Mouse (Mus musculus) CH12.LX (cell line): ENCODE measurements at regions not wholly inside any gene's neighbourhood (a gene's known extent, or its start where the extent isn't known, plus 50 kb on each side); places are given as distances from the start of the nearest gene placed in this dataset.

Source experiments
- DNase-seq: peaks from one replicate; pipeline ENCODE4 v3.0.0-alpha.2; 2013; ENCODE audit errors: extremely low read depth
- H3K27ac ChIP-seq: 2 replicates; pipeline ENCODE4 v1.5.1; 2012; ENCODE audit warnings: low read depth, mild to moderate bottlenecking, control low read depth, moderate library complexity; ENCODE audit not compliant: insufficient read depth
- H3K27me3 ChIP-seq: replicated peaks from 2 replicates; pipeline ENCODE3; 2012; ENCODE audit warnings: inconsistent platforms
- H3K36me3 ChIP-seq, 2 experiments: replicated peaks in 1 of 2; 2 replicates each; pipeline versions ENCODE3 to v1.6.1; 2012; ENCODE audit warnings: inconsistent platforms in 1 of 2, low read length in 1 of 2, mild to moderate bottlenecking in 1 of 2, mixed read lengths in 1 of 2, moderate library complexity in 1 of 2; ENCODE audit not compliant: control insufficient read depth in 1 of 2, insufficient read depth in 1 of 2
- H3K4me1 ChIP-seq, 2 experiments: 2 replicates each; pipeline ENCODE4 v1.6.1; 2012; ENCODE audit warnings: inconsistent platforms in 1 of 2, moderate library complexity in 1 of 2; ENCODE audit not compliant: insufficient read depth in 2 of 2, control insufficient read depth in 1 of 2
- H3K4me2 ChIP-seq: 2 replicates; pipeline ENCODE4 v1.6.1; 2012; ENCODE audit warnings: low read depth, mild to moderate bottlenecking, control low read depth; ENCODE audit not compliant: poor library complexity, insufficient read depth, severe bottlenecking
- H3K4me3 ChIP-seq, 3 experiments: fragments of 150-350 bp in 1 of 3; sonication (generic) in 1 of 3; replicated peaks in 1 of 3; 2 replicates each; pipeline versions ENCODE3 to v1.5.1; 2011 to 2012; ENCODE audit warnings: low read depth in 2 of 3, low read length in 2 of 3, mild to moderate bottlenecking in 2 of 3, moderate library complexity in 2 of 3, control low read depth in 1 of 3, improper control_type of control experiment in 1 of 3, inconsistent platforms in 1 of 3, mixed read lengths in 1 of 3; ENCODE audit not compliant: poor library complexity in 1 of 3
- H3K79me2 ChIP-seq: replicated peaks from 2 replicates; pipeline ENCODE4 v1.6.1; 2012; ENCODE audit warnings: mild to moderate bottlenecking, moderate library complexity; ENCODE audit not compliant: control insufficient read depth, poor library complexity, insufficient read depth, severe bottlenecking; ENCODE audit errors: extremely low read depth
- H3K9ac ChIP-seq: 2 replicates; pipeline ENCODE4 v1.6.1; 2012; ENCODE audit warnings: low read depth, mild to moderate bottlenecking, control low read depth, moderate library complexity; ENCODE audit not compliant: insufficient read depth
- H3K9me3 ChIP-seq: replicated peaks from 2 replicates; pipeline ENCODE3; 2012; ENCODE audit warnings: low read length, inconsistent platforms, mixed read lengths
- BHLHE40 ChIP-seq: IDR thresholded peaks from 2 replicates; pipeline ENCODE4 v1.6.1; 2011; ENCODE audit warnings: mild to moderate bottlenecking, low read depth, low read length, improper control_type of control experiment
- CHD1 ChIP-seq: IDR thresholded peaks from 2 replicates; pipeline ENCODE4 v1.6.1; 2012; ENCODE audit warnings: low read depth, low read length, improper control_type of control experiment, inconsistent platforms
- ELF1 ChIP-seq: IDR thresholded peaks from 2 replicates; pipeline ENCODE4 v1.6.1; 2014; ENCODE audit warnings: low read depth, mild to moderate bottlenecking, inconsistent platforms, low read length, improper control_type of control experiment
- EP300 ChIP-seq: IDR thresholded peaks from 2 replicates; pipeline ENCODE4 v1.6.1; 2011; ENCODE audit warnings: low read length, improper control_type of control experiment
- GABPA ChIP-seq: IDR thresholded peaks from 2 replicates; pipeline ENCODE4 v1.6.1; 2012; ENCODE audit warnings: low read depth, low read length, improper control_type of control experiment, inconsistent platforms; ENCODE audit not compliant: insufficient replicate concordance
- HCFC1 ChIP-seq: IDR thresholded peaks from 2 replicates; pipeline ENCODE4 v1.6.1; 2012; ENCODE audit warnings: low read depth, mild to moderate bottlenecking, inconsistent platforms, low read length, improper control_type of control experiment
- JUN ChIP-seq: IDR thresholded peaks from 2 replicates; pipeline ENCODE4 v1.6.1; 2011; ENCODE audit warnings: low read depth, mild to moderate bottlenecking, low read length, improper control_type of control experiment, moderate library complexity; ENCODE audit not compliant: insufficient read depth
- JUND ChIP-seq: conservative IDR thresholded peaks from 2 replicates; pipeline ENCODE4 v1.6.1; 2011; ENCODE audit warnings: low read depth, low read length, improper control_type of control experiment
- MAFK ChIP-seq: IDR thresholded peaks from 2 replicates; pipeline ENCODE4 v1.6.1; 2011; ENCODE audit warnings: low read length, improper control_type of control experiment; ENCODE audit not compliant: insufficient replicate concordance
- MEF2A ChIP-seq: IDR thresholded peaks from 2 replicates; pipeline ENCODE4 v1.6.1; 2014; ENCODE audit warnings: low read depth, mild to moderate bottlenecking, inconsistent platforms, low read length, improper control_type of control experiment, borderline replicate concordance
- MXI1 ChIP-seq: IDR thresholded peaks from 2 replicates; pipeline ENCODE4 v1.6.1; 2011; ENCODE audit warnings: mild to moderate bottlenecking, low read depth, low read length, improper control_type of control experiment
- NELFE ChIP-seq: IDR thresholded peaks from 2 replicates; pipeline ENCODE4 v1.6.1; 2011; ENCODE audit warnings: low read depth, low read length, improper control_type of control experiment
- NRF1 ChIP-seq: IDR thresholded peaks from 2 replicates; pipeline ENCODE4 v1.6.1; 2014; ENCODE audit warnings: low read depth, mild to moderate bottlenecking, inconsistent platforms, low read length, improper control_type of control experiment, moderate library complexity
- PAX5 ChIP-seq: IDR thresholded peaks from 2 replicates; pipeline ENCODE4 v1.6.1; 2012; ENCODE audit warnings: low read length, inconsistent platforms, mixed read lengths
- POLR2AphosphoS2 ChIP-seq: IDR thresholded peaks from 2 replicates; pipeline ENCODE4 v1.6.1; 2011; ENCODE audit warnings: low read depth, low read length, improper control_type of control experiment
- RCOR1 ChIP-seq: conservative IDR thresholded peaks from 2 replicates; pipeline ENCODE4 v1.6.1; 2012; ENCODE audit warnings: low read depth, mild to moderate bottlenecking, inconsistent platforms, low read length, improper control_type of control experiment
- TCF12 ChIP-seq: IDR thresholded peaks from 2 replicates; pipeline ENCODE4 v1.6.1; 2014; ENCODE audit warnings: low read depth, mild to moderate bottlenecking, inconsistent platforms, low read length, improper control_type of control experiment
- UBTF ChIP-seq: IDR thresholded peaks from 2 replicates; pipeline ENCODE4 v1.6.1; 2012; ENCODE audit warnings: low read depth, mild to moderate bottlenecking, inconsistent platforms, low read length, improper control_type of control experiment, moderate library complexity
- USF1 ChIP-seq: IDR thresholded peaks from 2 replicates; pipeline ENCODE4 v1.6.1; 2014; ENCODE audit warnings: low read depth, mild to moderate bottlenecking, inconsistent platforms, low read length, improper control_type of control experiment
- USF2 ChIP-seq: conservative IDR thresholded peaks from 2 replicates; pipeline ENCODE4 v1.6.1; 2011; ENCODE audit warnings: low read depth, low read length, improper control_type of control experiment
- ZKSCAN1 ChIP-seq: IDR thresholded peaks from 2 replicates; pipeline ENCODE4 v1.6.1; 2012; ENCODE audit warnings: low read depth, inconsistent platforms, low read length, improper control_type of control experiment, borderline replicate concordance
- ZMIZ1 ChIP-seq: IDR thresholded peaks from 2 replicates; pipeline ENCODE4 v1.6.1; 2012; ENCODE audit warnings: low read depth, mild to moderate bottlenecking, inconsistent platforms, low read length, improper control_type of control experiment
- dilution Hi-C: fragments of 300-500 bp; cut with MboI; formaldehyde crosslinking; loops from 2 replicates; pipeline ENCODE4 v1.14.3; 2020; ENCODE audit warnings: low sequenced_read_pairs; ENCODE audit not compliant: extremely low pct_unique_long_range_greater_than_20kb, extremely low pct_ligation_motif_present
- in situ Hi-C: fragments of 300-500 bp; cut with MboI; formaldehyde crosslinking; loops from 3 replicates; pipeline ENCODE4 v1.14.3; 2019; ENCODE audit warnings: low sequenced_read_pairs, low pct_ligation_motif_present, low pct_unique_long_range_greater_than_20kb, mixed read lengths

GRCm38 (mm10) chr10:56782265-56782664 lies 405.1 kb downstream of the Gja1 start:
- no peaks in the 10 kb centered on the region for H3K79me2 ChIP-seq
- dilution Hi-C loops (no loop called here), in situ Hi-C loops (no loop called here)
- H3K4me1 ChIP-seq = no peaks in the 10 kb centered on the region
- no peaks in the 10 kb centered on the region for H3K36me3 ChIP-seq
- no peak overlapping the region for H3K4me2 ChIP-seq
- H3K9ac ChIP-seq = no peak overlapping the region
- no peak overlapping the region for H3K4me3 ChIP-seq
- TF ChIP-seq ZKSCAN1 = no peak
- no peak overlapping the region for H3K27ac ChIP-seq
- no peaks in the 10 kb centered on the region for H3K27me3 ChIP-seq
- H3K9me3 ChIP-seq = no peaks in the 10 kb centered on the region
- no peak for DNase-seq

GRCm38 (mm10) chr10:56783941-56784340 lies 406.8 kb downstream of the Gja1 start:
- H3K36me3 ChIP-seq = no peaks in the 10 kb centered on the region
- no peaks in the 10 kb centered on the region for H3K4me1 ChIP-seq
- H3K4me2 ChIP-seq = no peak overlapping the region
- TF ChIP-seq JUN (no peak), ZMIZ1 (no peak), HCFC1 (no peak), NRF1 (no peak), BHLHE40 (no peak), POLR2AphosphoS2 (no peak), MXI1 (no peak)
- TF ChIP-seq, all 38 proteins: peak for 0
- Histone ChIP-seq H3K27me3 (no peaks in the 10 kb centered on the region), H3K4me3 (no peak overlapping the region), H3K79me2 (no peaks in the 10 kb centered on the region), H3K27ac (no peak overlapping the region), H3K9ac (no peak overlapping the region), H3K9me3 (no peaks in the 10 kb centered on the region)
- dilution Hi-C loops = no loop called here
- in situ Hi-C loops = no loop called here
- no peak for DNase-seq

GRCm38 (mm10) chr10:56788081-56788480 lies 411.0 kb downstream of the Gja1 start:
- Histone ChIP-seq H3K4me3 (no peak overlapping the region), H3K36me3 (no peaks in the 10 kb centered on the region), H3K4me1 (0 out of 4 replicates have a peak, but pooled peaks cover 0 to 2% of the 10 kb centered on the region in 2 experiments), H3K79me2 (no peaks in the 10 kb centered on the region), H3K27ac (no peak overlapping the region), H3K9me3 (no peaks in the 10 kb centered on the region), H3K27me3 (no peaks in the 10 kb centered on the region), H3K4me2 (no peak overlapping the region), H3K9ac (no peak overlapping the region)
- DNase-seq = no peak
- TF ChIP-seq PAX5 = no peak
- TF ChIP-seq BHLHE40 = no peak
- TF ChIP-seq MEF2A = no peak
- TF ChIP-seq RCOR1 = no peak
- no peak for TF ChIP-seq CHD1
- TF ChIP-seq JUND = no peak
- no peak for TF ChIP-seq ZMIZ1
- TF ChIP-seq ELF1 = no peak
- no peak for TF ChIP-seq GABPA
- no peak for TF ChIP-seq ZKSCAN1
- TF ChIP-seq UBTF = no peak
- no peak for TF ChIP-seq EP300
- no peak for TF ChIP-seq NRF1
- TF ChIP-seq POLR2AphosphoS2 = no peak
- no peak for TF ChIP-seq MAFK
- no peak for TF ChIP-seq MXI1
- no peak for TF ChIP-seq USF2
- no peak for TF ChIP-seq TCF12
- TF ChIP-seq USF1 = no peak
- TF ChIP-seq NELFE = no peak
- dilution Hi-C loops = no loop called here
- in situ Hi-C loops = no loop called here
